Mouse (Mus musculus) ES-Bruce4 (cell line): ENCODE data around the gene Oas1f.

Source experiments
- CTCF ChIP-seq: IDR thresholded peaks from one replicate; pipeline ENCODE4 v1.8.1; 2011; ENCODE audit warnings: low read depth, low read length
- EP300 ChIP-seq: IDR thresholded peaks from 2 replicates; pipeline ENCODE4 v1.6.1; 2011; ENCODE audit warnings: low read depth, low read length; ENCODE audit not compliant: insufficient read depth
- POLR2A ChIP-seq: IDR thresholded peaks from one replicate; pipeline ENCODE4 v1.8.1; 2011; ENCODE audit warnings: low read length; ENCODE audit not compliant: insufficient read depth

DNA sequence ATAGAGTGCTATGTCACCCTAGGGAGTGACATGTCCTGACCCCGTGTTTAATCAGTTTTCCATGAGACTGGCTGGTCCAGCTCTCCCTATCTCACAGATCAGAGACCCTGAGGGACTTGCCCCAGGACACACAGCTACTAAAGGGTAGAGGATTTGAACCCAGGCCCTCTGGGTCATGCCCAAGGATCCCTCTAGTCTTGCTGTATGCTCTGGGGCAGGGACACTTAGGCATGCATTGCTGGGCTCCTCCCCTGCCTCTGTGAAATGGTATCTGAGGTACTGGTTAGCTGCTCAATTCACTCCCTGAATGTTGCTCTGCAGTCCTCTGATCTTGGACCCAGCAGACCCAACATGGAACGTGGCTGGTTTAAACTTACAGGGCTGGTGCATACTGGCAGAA lies 24.3 kb downstream of the Oas1f start:
- TF ChIP-seq POLR2A = no peak
- TF ChIP-seq CTCF = no peak
- TF ChIP-seq EP300 = no peak
